Mouse (Mus musculus) cerebellum, adult 2 months (tissue): Measurements from ENCODE around the gene Xrcc1. TPM values are rescaled to one million over a fixed set of nuclear protein-coding genes. Genes with fewer than 3 reads are reported as not detected.

Experiments
- DNase-seq, 2 experiments: peaks; one replicate each; pipeline ENCODE4 v3.0.0; 2021
- H3K27ac ChIP-seq: fragments of 200-500 bp; 2 replicates; pipeline ENCODE4 v1.5.1; 2012; ENCODE audit warnings: low read length, control low read depth, inconsistent platforms; ENCODE audit not compliant: insufficient read depth
- H3K27me3 ChIP-seq: fragments of 200-500 bp; 2 replicates; pipeline ENCODE4 v1.6.1; 2012; ENCODE audit warnings: inconsistent platforms, mild to moderate bottlenecking, low read length, moderate library complexity; ENCODE audit not compliant: control insufficient read depth, insufficient read depth
- H3K4me1 ChIP-seq: fragments of 200-500 bp; 2 replicates; pipeline ENCODE4 v1.6.1; 2011; ENCODE audit warnings: low read length; ENCODE audit not compliant: control insufficient read depth, insufficient read depth
- H3K4me3 ChIP-seq: fragments of 200-500 bp; replicated peaks from 2 replicates; pipeline ENCODE3; 2011; ENCODE audit warnings: mild to moderate bottlenecking, low read depth, low read length, control low read depth; ENCODE audit not compliant: insufficient read depth
- CTCF ChIP-seq: fragments of 200-500 bp; IDR thresholded peaks from 2 replicates; pipeline ENCODE4 v1.5.1; 2011; ENCODE audit warnings: low read depth, mild to moderate bottlenecking, control low read depth, low read length, moderate library complexity, borderline replicate concordance; ENCODE audit not compliant: insufficient read depth
- POLR2A ChIP-seq: fragments of 200-500 bp; IDR thresholded peaks from 2 replicates; pipeline ENCODE4 v1.6.1; 2011; ENCODE audit warnings: low read length, control low read depth, borderline replicate concordance; ENCODE audit not compliant: insufficient read depth
- WGBS: fragments of 180-500 bp; shearing (Covaris S2); methylation state at CpG from one replicate; pipeline ENCODE4 v1.1.7; 2018; 5-methylcytosine and 5-hydroxymethylcytosine counted together
- polyA plus RNA-seq: library from polyadenylated mRNA; depleted of rRNA; stranded (reverse); fragments of >200 nt; gene quantifications from 2 replicates; pipeline ENCODE4 v1.2.3, GENCODE M21; 2012

The Xrcc1 gene
- polyA plus RNA-seq, 1 experiment, result 46.2 TPM

DNA sequence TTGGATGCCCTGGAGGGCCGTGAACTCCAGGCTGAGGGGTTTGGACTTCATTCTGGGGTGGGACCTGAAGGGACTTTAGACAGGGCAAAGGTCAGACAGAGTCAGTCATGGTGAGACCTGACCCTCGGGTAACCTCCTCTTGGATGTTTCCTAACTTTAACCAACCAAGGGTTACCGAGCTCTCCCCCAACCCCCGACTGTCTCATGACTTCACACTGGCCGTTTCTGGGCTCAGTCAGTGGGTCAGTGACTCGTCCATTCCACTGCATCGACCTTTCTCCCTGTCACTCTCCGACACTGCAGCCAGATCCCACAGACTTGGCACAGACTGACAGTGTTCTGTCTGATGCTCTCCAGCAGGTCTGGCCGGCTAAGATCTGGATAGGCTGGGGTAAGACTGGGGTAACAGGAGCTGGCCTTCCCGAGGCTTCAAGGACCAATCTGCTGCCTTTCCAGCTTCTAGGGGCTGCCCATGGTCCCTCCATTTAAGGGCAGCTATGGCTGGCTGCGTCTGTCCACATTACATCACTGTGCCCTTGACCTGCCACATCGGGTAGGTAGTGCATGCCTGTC is 28.2 kb downstream of the Xrcc1 start:
- H3K27ac ChIP-seq, result no peak overlapping the region
- H3K27me3 ChIP-seq, result no peaks in the 10 kb centered on the region
- WGBS, result 42% methylated on average over 12 of the region's 12 CpGs
- no peak for DNase-seq
- TF ChIP-seq POLR2A, result no peak
- no peak for TF ChIP-seq CTCF
- H3K4me3 ChIP-seq, result no peak overlapping the region
- H3K4me1 ChIP-seq, result no peaks in the 10 kb centered on the region

DNA sequence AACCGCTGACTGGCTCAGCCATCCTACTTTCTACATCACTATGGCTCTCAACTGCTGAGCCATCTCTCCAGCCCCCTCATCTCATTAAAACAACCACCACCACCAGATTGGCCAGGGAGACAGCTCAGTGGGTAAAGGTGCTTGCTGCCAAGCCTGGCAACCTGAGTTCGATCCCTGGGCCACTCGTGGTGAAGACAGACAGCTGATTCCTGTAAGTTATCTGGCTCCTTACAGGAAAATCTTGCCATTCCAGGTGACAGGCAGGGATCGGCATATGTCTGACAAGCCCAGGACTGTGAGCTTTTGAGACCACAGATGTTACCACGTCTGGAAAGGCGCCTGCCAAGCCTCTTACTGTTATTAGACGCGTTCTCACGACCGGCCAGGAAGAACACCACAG is 31.7 kb downstream of the Xrcc1 start:
- Histone ChIP-seq H3K27me3 (no peaks in the 10 kb centered on the region), H3K27ac (no peak overlapping the region), H3K4me1 (no peaks in the 10 kb centered on the region), H3K4me3 (no peak overlapping the region)
- WGBS, result 76% methylated on average over 10 of the region's 10 CpGs
- TF ChIP-seq POLR2A, result no peak
- no peak for TF ChIP-seq CTCF
- DNase-seq, result no peak

DNA sequence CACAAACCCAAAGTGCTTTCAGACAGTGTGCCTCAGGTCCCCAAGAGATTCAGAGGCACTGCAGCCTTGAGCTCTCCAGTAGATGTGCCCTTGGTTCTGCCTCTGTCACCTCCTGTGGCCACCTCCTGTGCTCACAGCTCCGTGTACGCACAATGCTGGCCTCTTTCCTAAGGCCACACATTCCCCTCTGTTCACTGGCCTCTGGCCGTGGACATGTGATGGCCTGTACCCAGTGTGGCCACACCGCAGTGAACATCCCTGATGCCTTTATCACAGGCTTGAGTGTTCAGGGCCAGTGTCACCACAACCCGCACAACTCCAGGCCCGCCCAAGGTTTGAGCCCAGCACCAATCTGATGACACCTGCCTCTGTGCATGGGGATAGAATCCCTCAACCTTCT is 38.8 kb downstream of the Xrcc1 start:
- Histone ChIP-seq H3K4me1 (no peaks in the 10 kb centered on the region), H3K27me3 (no peaks in the 10 kb centered on the region), H3K4me3 (no peak overlapping the region), H3K27ac (no peak overlapping the region)
- no peak for TF ChIP-seq CTCF
- no peak for TF ChIP-seq POLR2A
- no peak for DNase-seq
- WGBS, result 53% methylated on average over 6 of the region's 6 CpGs

DNA sequence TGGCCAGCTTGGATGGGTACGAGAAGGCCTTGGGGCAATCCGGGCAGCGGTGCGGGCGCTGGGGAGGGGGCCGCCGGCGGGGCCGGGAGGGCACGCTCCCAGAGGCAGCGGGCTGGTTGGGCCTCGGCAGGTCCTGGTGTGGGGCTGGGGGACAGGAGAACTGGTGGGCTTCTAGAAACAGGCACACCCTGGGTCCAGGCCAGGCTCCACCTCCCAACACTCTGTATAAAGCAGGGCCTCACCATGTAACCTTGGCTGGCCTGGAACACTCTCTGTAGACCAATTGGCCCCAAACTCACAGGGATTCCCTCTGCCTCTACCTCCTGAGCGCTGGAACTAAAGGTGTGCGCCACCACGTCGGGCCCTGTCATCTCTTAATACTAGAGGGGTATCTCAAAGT is 39.9 kb downstream of the Xrcc1 start:
- WGBS, result 38% methylated on average over 16 of the region's 16 CpGs
- no peak for DNase-seq
- no peak overlapping the region for H3K27ac ChIP-seq
- H3K27me3 ChIP-seq, result no peaks in the 10 kb centered on the region
- no peaks in the 10 kb centered on the region for H3K4me1 ChIP-seq
- H3K4me3 ChIP-seq, result no peak overlapping the region
- TF ChIP-seq CTCF (no peak), POLR2A (no peak)

DNA sequence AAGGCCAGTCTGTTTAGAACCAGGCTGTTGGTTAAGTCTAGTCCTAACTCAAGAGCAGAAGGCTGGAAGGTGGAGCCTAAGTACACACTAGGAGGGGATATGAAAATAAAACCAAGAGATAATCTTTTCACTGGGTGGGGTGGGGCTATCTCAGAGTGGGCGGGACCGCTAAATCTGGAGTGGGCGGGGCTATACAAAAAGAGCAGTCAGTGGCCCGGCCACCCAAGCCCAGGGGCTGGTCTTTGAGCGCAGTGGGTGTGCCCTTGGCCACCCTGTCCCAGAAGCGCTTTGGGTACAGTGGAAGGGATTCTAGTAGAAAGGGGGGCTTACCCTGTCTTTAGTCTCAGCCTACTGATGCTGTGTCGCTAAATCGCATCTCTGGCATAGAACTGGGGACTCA is 40.7 kb downstream of the Xrcc1 start:
- H3K4me1 ChIP-seq, result no peaks in the 10 kb centered on the region
- no peaks in the 10 kb centered on the region for H3K27me3 ChIP-seq
- TF ChIP-seq POLR2A (no peak), CTCF (no peak)
- peak overlapping the region; percentile 11 for H3K4me3 ChIP-seq
- 14% methylated on average over 8 of the region's 8 CpGs for WGBS
- DNase-seq, result no peak
- no peak overlapping the region for H3K27ac ChIP-seq

DNA sequence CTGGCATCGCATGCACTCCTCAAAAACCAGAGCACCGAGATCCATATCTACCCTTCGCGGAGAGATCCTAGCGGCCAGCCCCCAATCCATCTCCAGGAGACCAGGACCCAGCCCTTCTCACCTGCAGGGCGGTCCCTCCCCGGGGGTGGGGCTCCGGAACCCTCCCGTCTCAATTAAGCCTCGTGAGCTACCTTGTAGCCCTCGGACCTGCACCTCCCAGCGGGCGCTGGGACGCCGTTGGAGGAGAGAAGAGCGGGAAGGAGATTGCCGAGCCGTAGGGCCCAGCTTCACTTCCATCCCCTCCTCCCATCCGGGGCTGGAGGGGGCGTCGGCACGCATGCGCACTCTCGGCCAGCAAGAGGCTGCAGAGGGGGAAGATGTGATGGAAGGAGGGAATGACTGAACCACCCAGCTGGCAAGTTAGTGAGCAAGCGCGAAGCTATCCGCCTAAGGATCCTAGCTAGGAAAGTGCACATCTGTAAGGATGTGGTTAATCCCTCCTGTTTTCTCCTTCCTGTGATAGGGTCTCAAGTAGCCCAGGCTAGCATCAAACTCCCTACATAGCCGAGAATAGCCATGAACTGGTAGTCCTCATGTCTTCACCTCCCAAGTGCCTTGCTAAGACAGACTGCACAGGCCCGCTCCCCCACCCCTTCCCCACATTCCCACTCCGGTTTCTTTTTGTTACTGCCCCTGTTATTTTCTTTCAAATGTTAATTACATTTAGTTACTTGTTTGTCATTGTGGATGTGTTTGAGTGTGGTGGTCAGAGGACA is 41.4 kb downstream of the Xrcc1 start, which contains the start of the genes Ethe1 and Zfp575:
Gene Ethe1, plus strand, starts transcription at position 214 of the 776 bp plus-strand sequence.
Gene Zfp575, minus strand, starts transcription at position 312 of the 776 bp plus-strand sequence.
- DNase-seq, result peak; percentile 44 to 50
- H3K4me1 ChIP-seq, result no peaks in the 10 kb centered on the region
- TF ChIP-seq CTCF (no peak), POLR2A (peak; percentile 71; the same call in 1 of the 2 replicates)
- H3K27ac ChIP-seq, result no peak within 1 kb of the TSS
- WGBS, result 7% methylated on average over 30 of the region's 30 CpGs
- H3K4me3 ChIP-seq, result peak within 1 kb of the TSS; percentile 56
- no peaks in the 10 kb centered on the region for H3K27me3 ChIP-seq

DNA sequence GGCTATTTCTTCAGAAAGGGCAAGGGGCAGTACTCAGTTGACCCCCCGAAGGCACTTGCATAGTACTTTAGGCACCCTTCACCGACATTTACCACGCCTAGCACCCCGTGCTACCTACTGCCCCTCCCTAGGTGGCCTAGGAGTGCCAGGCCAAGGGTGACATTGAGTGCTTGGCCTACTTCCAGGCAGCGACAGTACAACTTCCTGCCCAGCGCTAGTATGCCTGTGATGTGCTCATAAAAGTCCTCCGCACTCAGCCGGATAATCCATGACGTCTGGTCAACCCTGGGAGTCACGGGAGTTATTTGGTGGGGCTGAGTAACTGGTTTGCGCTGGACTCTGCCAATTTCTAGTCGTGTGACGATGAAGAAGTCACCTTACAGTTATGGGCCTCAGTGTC is 42.2 kb downstream of the Xrcc1 start:
- TF ChIP-seq POLR2A (no peak), CTCF (no peak)
- no peaks in the 10 kb centered on the region for H3K27me3 ChIP-seq
- 74% methylated on average over 13 of the region's 13 CpGs for WGBS
- DNase-seq, result no peak
- no peaks in the 10 kb centered on the region for H3K4me1 ChIP-seq
- H3K4me3 ChIP-seq, result no peak overlapping the region
- H3K27ac ChIP-seq, result no peak overlapping the region

DNA sequence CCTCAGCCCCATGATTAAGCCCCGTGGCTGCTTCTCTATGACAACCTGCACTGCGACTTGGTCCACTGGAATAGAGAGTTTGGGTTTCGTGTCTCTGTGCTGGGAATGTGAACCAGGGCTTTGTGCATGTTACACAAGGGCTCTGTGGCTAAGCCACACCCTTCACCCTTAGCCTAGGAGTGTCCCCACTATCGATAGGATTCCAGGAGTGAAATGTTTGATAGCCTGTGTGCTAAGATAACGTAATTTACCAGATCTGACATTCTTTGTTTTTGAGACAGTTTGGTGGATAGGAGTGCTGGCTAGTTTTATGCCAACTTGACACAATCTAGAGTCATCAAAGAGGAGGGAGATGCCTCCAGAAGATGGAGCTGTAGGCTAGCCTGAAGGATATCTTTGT is 45.6 kb downstream of the Xrcc1 start:
- peaks cover 5% of the 10 kb centered on the region for H3K4me1 ChIP-seq
- H3K27ac ChIP-seq, result no peak overlapping the region
- 79% methylated on average over 5 of the region's 5 CpGs for WGBS
- DNase-seq, result no peak
- TF ChIP-seq POLR2A, result no peak
- no peak for TF ChIP-seq CTCF
- no peaks in the 10 kb centered on the region for H3K27me3 ChIP-seq
- H3K4me3 ChIP-seq, result no peak overlapping the region
